ENCODE assay signal across 10 mouse cellular contexts in genomic region chr4:120615528-120616081, GRCm38 (mm10). TPM values are rescaled to one million over a fixed set of nuclear protein-coding genes. Genes with fewer than 3 reads are reported as not detected.
DNase-seq lines count a peak whose midpoint lies in the region; ATAC-seq and TF ChIP-seq lines count a peak whose summit lies in the region.
"Had no signal": no experiment of that assay in that cellular context is flagged by ENCODE, and none has a peak within 500 bp of the region (broad histone marks: within the 10 kb centered on the region; RNA-seq: fewer than 3 reads in every experiment).

No protein-coding gene starts in this region.

- no peaks in the 10 kb centered on the region for H3K9me3 ChIP-seq in intestine, postnatal 0 days (ENCODE audit: control insufficient read depth)
- no peaks in the 10 kb centered on the region for H3K9me3 ChIP-seq in midbrain, embryonic 15.5 days
- H3K9me3 ChIP-seq: embryonic facial prominence, embryonic 12.5 days had no signal

- 57% methylated on average over 10 of the region's 10 CpGs for WGBS in heart, adult 2 months
- 25% methylated on average over 10 of the region's 10 CpGs for WGBS in intestine, postnatal 0 days
- whole genome bisulfite sequencing in midbrain, embryonic 15.5 days = 21% methylated on average over 10 of the region's 10 CpGs
- 77% methylated on average over 10 of the region's 10 CpGs for WGBS in thymus, adult 2 months

- H3K9ac ChIP-seq in heart, adult 2 months (ENCODE audit: low read depth, low read length) = peak overlapping the region; percentile 28
- no peak overlapping the region for H3K9ac ChIP-seq in intestine, postnatal 0 days (ENCODE audit: low read depth, low read length)
- no peak overlapping the region for H3K9ac ChIP-seq in midbrain, embryonic 15.5 days
- H3K9ac ChIP-seq: embryonic facial prominence, embryonic 12.5 days had no signal

- H3K27ac ChIP-seq in heart, adult 2 months = peak overlapping the region; percentile 97
- H3K27ac ChIP-seq in intestine, postnatal 0 days (ENCODE audit: low read depth, low read length) = peak overlapping the region; percentile 46
- no peak overlapping the region for H3K27ac ChIP-seq in midbrain, embryonic 15.5 days
- H3K27ac ChIP-seq in thymus, adult 2 months (ENCODE audit: control insufficient read depth, insufficient read depth, low read length) = peak overlapping the region; percentile 93
- H3K27ac ChIP-seq: embryonic facial prominence, embryonic 12.5 days had no signal

- H3K36me3 ChIP-seq in heart, adult 2 months (ENCODE audit: control insufficient read depth, insufficient read depth, low read length) = no peaks in the 10 kb centered on the region
- H3K36me3 ChIP-seq in intestine, postnatal 0 days (ENCODE audit: control insufficient read depth, insufficient read depth) = no peaks in the 10 kb centered on the region
- H3K36me3 ChIP-seq in midbrain, embryonic 15.5 days (replicated peaks) = no peaks in the 10 kb centered on the region
- H3K36me3 ChIP-seq in thymus, adult 2 months (ENCODE audit: control insufficient read depth, insufficient read depth, low read length) = no peaks in the 10 kb centered on the region
- H3K36me3 ChIP-seq: embryonic facial prominence, embryonic 12.5 days had no signal

- intact Hi-C loops in heart, adult 2 months (cut with DNase I) = loop anchor here (2.0 kb wide), 1 partner anchor 51 kb away; the partner anchor contains the start of gene Cited4

- H3K79me2 ChIP-seq in heart, adult 2 months (replicated peaks; ENCODE audit: control insufficient read depth, insufficient read depth, low read length) = no peaks in the 10 kb centered on the region

- no peaks in the 10 kb centered on the region for H3K27me3 ChIP-seq in heart, adult 2 months (ENCODE audit: control insufficient read depth, insufficient read depth, low read length)
- H3K27me3 ChIP-seq in intestine, postnatal 0 days (replicated peaks; ENCODE audit: control insufficient read depth, insufficient read depth, low read length) = no peaks in the 10 kb centered on the region
- H3K27me3 ChIP-seq in midbrain, embryonic 15.5 days (replicated peaks) = no peaks in the 10 kb centered on the region
- no peaks in the 10 kb centered on the region; the same call in 1 of the 2 replicates for H3K27me3 ChIP-seq in thymus, adult 2 months (ENCODE audit: control insufficient read depth, insufficient read depth, low read length)

- peak; percentile 41; the same call in 1 of the 2 replicates for TF ChIP-seq POLR2A in heart, adult 2 months (IDR thresholded peaks at IDR 0.05; ENCODE audit: insufficient read depth, low read depth, low read length)
- no peak for TF ChIP-seq POLR2A in thymus, adult 2 months (IDR thresholded peaks at IDR 0.05; ENCODE audit: control insufficient read depth, extremely low read depth, insufficient read depth, low read length, poor library complexity)

- peak; percentile 13 for DNase-seq in adrenal gland, postnatal 14 days
- no peak for DNase-seq in adrenal gland, adult 18-20 months (ENCODE audit: low spot score in 2 of 2)
- DNase-seq in cerebellum, adult 9-11 months = peak; percentile 75
- DNase-seq in heart, adult 2 months = peak; percentile 61 to 73
- DNase-seq in thymus, adult 2 months = peak; percentile 37
- DNase-seq in spleen, adult 18-20 months = no peak

- peak; percentile 97 for TF ChIP-seq EP300 in heart, adult 2 months (IDR thresholded peaks at IDR 0.05; ENCODE audit: insufficient read depth, low read depth, low read length)

- peaks cover 13% of the 10 kb centered on the region for H3K4me1 ChIP-seq in heart, adult 2 months (ENCODE audit: control insufficient read depth, insufficient read depth, low read length)
- no peaks in the 10 kb centered on the region; the same call in 1 of the 2 replicates for H3K4me1 ChIP-seq in intestine, postnatal 0 days (replicated peaks; ENCODE audit: control insufficient read depth, insufficient read depth, low read length)
- peaks cover 20% of the 10 kb centered on the region for H3K4me1 ChIP-seq in midbrain, embryonic 15.5 days
- peaks cover 42% of the 10 kb centered on the region for H3K4me1 ChIP-seq in thymus, adult 2 months (replicated peaks; ENCODE audit: control insufficient read depth, insufficient read depth, low read length)

- no peak overlapping the region for H3K4me3 ChIP-seq in heart, adult 2 months
- no peak overlapping the region for H3K4me3 ChIP-seq in intestine, postnatal 0 days (ENCODE audit: low read depth, low read length)
- no peak overlapping the region for H3K4me3 ChIP-seq in midbrain, embryonic 15.5 days
- no peak overlapping the region for H3K4me3 ChIP-seq in thymus, adult 2 months (ENCODE audit: control insufficient read depth, insufficient read depth, low read length)
- H3K4me3 ChIP-seq: embryonic facial prominence, embryonic 12.5 days had no signal

- no peak for TF ChIP-seq CTCF in heart, adult 2 months (IDR thresholded peaks at IDR 0.05)
- TF ChIP-seq CTCF in intestine, postnatal 0 days (IDR thresholded peaks at IDR 0.05; ENCODE audit: low read depth) = peak; percentile 29; the same call in 1 of the 2 replicates
- TF ChIP-seq CTCF in thymus, adult 2 months (IDR thresholded peaks at IDR 0.05; ENCODE audit: borderline replicate concordance, control insufficient read depth, extremely low read depth, insufficient read depth, low read length, poor library complexity) = no peak

- peak; percentile 62 for ATAC-seq in intestine, postnatal 0 days
- peak; percentile 42; the same call in 1 of the 2 replicates for ATAC-seq in midbrain, embryonic 15.5 days (replicated peaks)

- H3K4me2 ChIP-seq in intestine, postnatal 0 days (replicated peaks; ENCODE audit: low read depth) = peak overlapping the region; percentile 27; the same call in 1 of the 2 replicates
- H3K4me2 ChIP-seq in midbrain, embryonic 15.5 days = no peak overlapping the region
- H3K4me2 ChIP-seq: embryonic facial prominence, embryonic 12.5 days had no signal

RNA-seq across cellular contexts. Expression of gene Gm8439, which starts 27.1 kb away (rescaled TPM):
- not detected in 2 replicates for total RNA-seq in adrenal gland, postnatal 14 days (2021)
- total RNA-seq in adrenal gland, adult 18-20 months (2021) = not detected
- total RNA-seq in heart, adult 2 months (2021) = not detected
- not detected in 2 replicates for polyA plus RNA-seq in heart, adult 2 months (2012; rRNA removed)
- not detected in 2 replicates for polyA plus RNA-seq in intestine, postnatal 0 days (2015; fragmentation: Nextera tagmentation; extraction: Ambion mirVana)
- not detected in 2 replicates for polyA plus RNA-seq in midbrain, embryonic 15.5 days (2015; fragmentation: Nextera tagmentation; extraction: Ambion mirVana)
- not detected in 2 replicates for polyA plus RNA-seq in thymus, adult 2 months (2012; rRNA removed)
- total RNA-seq: liver, adult 2 months had no signal
- polyA plus RNA-seq: embryonic facial prominence, embryonic 12.5 days; liver, adult 2 months had no signal

RNA-seq across cellular contexts. Expression of gene Ctps, which starts 45.5 kb away (rescaled TPM):
- 31.7 and 37.3 TPM in 2 replicates for total RNA-seq in adrenal gland, postnatal 14 days (2021)
- 10 to 100 TPM; 30.1 to 33.6 TPM for total RNA-seq in adrenal gland, adult 18-20 months (2021)
- 10 to 100 TPM; 30.0 to 31.1 TPM for total RNA-seq in heart, adult 2 months (2021)
- polyA plus RNA-seq in heart, adult 2 months (2012; rRNA removed) = 12.5 and 23.9 TPM in 2 replicates
- 23.4 and 23.7 TPM in 2 replicates for polyA plus RNA-seq in intestine, postnatal 0 days (2015; fragmentation: Nextera tagmentation; extraction: Ambion mirVana)
- polyA plus RNA-seq in midbrain, embryonic 15.5 days (2015; fragmentation: Nextera tagmentation; extraction: Ambion mirVana) = 70.9 and 78.4 TPM in 2 replicates
- 13.8 and 14.7 TPM in 2 replicates for polyA plus RNA-seq in thymus, adult 2 months (2012; rRNA removed)

RNA-seq across cellular contexts. Expression of gene Cited4, which starts 50.8 kb away (rescaled TPM):
- total RNA-seq in adrenal gland, postnatal 14 days (2021) = 8.7 and 10.5 TPM in 2 replicates
- 10 to 100 TPM; 15.2 to 24.0 TPM for total RNA-seq in adrenal gland, adult 18-20 months (2021)
- total RNA-seq in heart, adult 2 months (2021) = 10 to 100 TPM; 31.6 to 52.2 TPM
- 39.9 and 51.2 TPM in 2 replicates for polyA plus RNA-seq in heart, adult 2 months (2012; rRNA removed)
- 1.7 and 2.1 TPM in 2 replicates for polyA plus RNA-seq in intestine, postnatal 0 days (2015; fragmentation: Nextera tagmentation; extraction: Ambion mirVana)
- 0.53 and 0.82 TPM in 2 replicates for polyA plus RNA-seq in midbrain, embryonic 15.5 days (2015; fragmentation: Nextera tagmentation; extraction: Ambion mirVana)
- polyA plus RNA-seq in thymus, adult 2 months (2012; rRNA removed) = 6.5 and 9.2 TPM in 2 replicates

Comparison
In these comparisons a context has a peak if more than half of its experiments do, and no peak if none do; other contexts are left out.
1. DNase-seq: peak in adrenal gland, postnatal 14 days (single experiment), cerebellum, adult 9-11 months (single experiment), heart, adult 2 months (2 of 2) and thymus, adult 2 months (single experiment); none in adrenal gland, adult 18-20 months (0 of 2) and spleen, adult 18-20 months (0 of 2).